Mouse (Mus musculus): ENCODE results near the gene Arhgap8.
"Not testable (repeated sequence)": the region's sequence is repeated elsewhere in the genome, so short reads cannot be mapped to it uniquely, and the experiment has no call there.

Gene Arhgap8

GRCm38 (mm10) chr15:84689356-84689755, 30.5 kb upstream of the Arhgap8 start:
- in situ Hi-C loops (cut with MboI; ENCODE audit: unreplicated experiment in 2 of 2) = loop anchor here (10.0 to 25.0 kb wide), 2 partner anchors 235 to 1523 kb away; partner anchors contain the start of genes Tbc1d22a (in 2 of the 2), Gm29666 (in 1 of the 2) and Nup50 (in 1 of the 2)

- in situ Hi-C loops (cut with MboI; ENCODE audit: unreplicated experiment in 2 of 2) = loop anchor here (25.0 kb wide), 1 partner anchor 1521 kb away; the partner anchor contains the start of gene Tbc1d22a (in 2 of the 2)
These were observed 28.3 kb upstream of the Arhgap8 start for GRCm38 (mm10) chr15:84691513-84691912.

- in situ Hi-C loops (cut with MboI; ENCODE audit: unreplicated experiment in 2 of 2) = loop anchor here (25.0 kb wide), 1 partner anchor 1520 kb away; the partner anchor contains the start of gene Tbc1d22a (in 2 of the 2)
These were observed 27.2 kb upstream of the Arhgap8 start for GRCm38 (mm10) chr15:84692645-84693044.

GRCm38 (mm10) chr15:84696021-84696420, 23.8 kb upstream of the Arhgap8 start:
- in situ Hi-C loops (cut with MboI; ENCODE audit: unreplicated experiment in 2 of 2) = loop anchor here (25.0 kb wide), 1 partner anchor 1516 kb away; the partner anchor contains the start of gene Tbc1d22a (in 2 of the 2)

GRCm38 (mm10) chr15:84697611-84698011, 22.2 kb upstream of the Arhgap8 start:
- in situ Hi-C loops (cut with MboI; ENCODE audit: unreplicated experiment in 2 of 2) = loop anchor here (25.0 kb wide), 1 partner anchor 1515 kb away; the partner anchor contains the start of gene Tbc1d22a (in 2 of the 2)

- in situ Hi-C loops (cut with MboI; ENCODE audit: unreplicated experiment in 2 of 2) = loop anchor here (25.0 kb wide), 1 partner anchor 1514 kb away; the partner anchor contains the start of gene Tbc1d22a (in 2 of the 2)
These were observed 21.7 kb upstream of the Arhgap8 start for GRCm38 (mm10) chr15:84698189-84698588.

GRCm38 (mm10) chr15:84700147-84700794, 19.6 kb upstream of the Arhgap8 start:
- in situ Hi-C loops (cut with MboI; ENCODE audit: unreplicated experiment in 2 of 2) = loop anchor here (5.0 kb wide), 1 partner anchor 33 kb away; the partner anchor contains the start of gene Prr5 (in 2 of the 2)

- in situ Hi-C loops (cut with MboI; ENCODE audit: unreplicated experiment in 2 of 2) = loop anchor here (5.0 kb wide), 1 partner anchor 35 kb away; the partner anchor contains the start of gene Prr5 (in 2 of the 2)
These were observed 17.9 kb upstream of the Arhgap8 start for GRCm38 (mm10) chr15:84701947-84702346.

GRCm38 (mm10) chr15:84702391-84703345, 17.2 kb upstream of the Arhgap8 start:
- in situ Hi-C loops (cut with MboI; ENCODE audit: unreplicated experiment in 2 of 2) = loop anchor here (5.0 kb wide), 1 partner anchor 35 kb away; the partner anchor contains the start of gene Prr5 (in 2 of the 2)

GRCm38 (mm10) chr15:84703992-84704391, 15.9 kb upstream of the Arhgap8 start:
- in situ Hi-C loops (cut with MboI; ENCODE audit: unreplicated experiment in 2 of 2) = loop anchor here (5.0 kb wide), 1 partner anchor 37 kb away; the partner anchor contains the start of gene Prr5 (in 2 of the 2)

- in situ Hi-C loops (cut with MboI; ENCODE audit: unreplicated experiment in 2 of 2) = no loop called here
These were observed 14.4 kb upstream of the Arhgap8 start for GRCm38 (mm10) chr15:84705351-84705901.

GRCm38 (mm10) chr15:84706983-84707619, 12.8 kb upstream of the Arhgap8 start:
- in situ Hi-C loops (cut with MboI; ENCODE audit: unreplicated experiment in 2 of 2) = no loop called here

GRCm38 (mm10) chr15:84712566-84713405, 7.1 kb upstream of the Arhgap8 start:
- in situ Hi-C loops (cut with MboI; ENCODE audit: unreplicated experiment in 2 of 2) = no loop called here

- in situ Hi-C loops (cut with MboI; ENCODE audit: unreplicated experiment in 2 of 2) = no loop called here
These were observed 5.1 kb upstream of the Arhgap8 start for GRCm38 (mm10) chr15:84714730-84715129.

GRCm38 (mm10) chr15:84715132-84715531, 4.7 kb upstream of the Arhgap8 start:
- in situ Hi-C loops (cut with MboI; ENCODE audit: unreplicated experiment in 2 of 2) = no loop called here

- in situ Hi-C loops (cut with MboI; ENCODE audit: unreplicated experiment in 2 of 2) = not testable (repeated sequence)
These were observed 2.1 kb upstream of the Arhgap8 start for GRCm38 (mm10) chr15:84717570-84718270.

- in situ Hi-C loops (cut with MboI; ENCODE audit: unreplicated experiment in 2 of 2) = no loop called here
These were observed 1.1 kb upstream of the Arhgap8 start for GRCm38 (mm10) chr15:84718785-84719184.
